Mouse (Mus musculus): ENCODE data around the gene Tmtc2.

Tmtc2 gene

DNA sequence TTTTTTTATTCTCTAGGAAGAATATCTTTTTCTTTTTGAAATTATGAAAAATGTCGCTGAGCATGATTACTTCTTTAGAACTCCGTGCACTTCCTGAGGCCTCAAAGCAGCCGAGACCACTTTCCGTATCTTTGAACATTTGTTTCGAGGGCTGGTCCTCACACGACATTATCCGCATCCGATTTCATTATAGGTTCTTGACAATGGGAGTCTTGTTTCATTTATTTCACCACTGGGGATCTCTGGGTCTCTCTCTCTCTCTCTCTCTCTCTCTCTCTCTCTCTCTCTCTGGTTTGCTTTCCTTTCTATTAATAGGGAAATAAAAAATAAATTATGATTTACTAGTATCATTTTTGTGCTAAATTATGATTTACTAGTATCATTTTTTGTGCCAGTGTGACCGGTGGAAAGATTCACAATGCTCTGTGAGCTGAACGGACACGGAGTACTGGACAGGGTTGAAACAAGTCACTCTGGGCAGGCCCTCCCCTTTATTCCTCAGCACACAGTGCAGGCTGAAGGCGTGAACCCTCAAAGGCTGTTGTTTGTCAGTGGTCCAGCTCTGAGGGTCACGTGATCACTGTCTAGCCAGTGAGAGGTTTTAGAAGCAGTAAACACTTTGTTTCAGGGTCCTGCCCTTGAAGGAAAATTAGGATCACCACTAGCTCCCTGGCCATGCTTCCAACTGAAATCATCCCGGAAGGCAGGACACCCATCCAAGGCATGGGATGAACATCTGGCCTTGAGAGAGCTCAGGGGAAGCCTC lies 84.1 kb downstream of the Tmtc2 start:
- TF ChIP-seq GATA4 (IDR thresholded peaks at IDR 0.05; ENCODE audit: insufficient replicate concordance, low read length) = no peak

DNA sequence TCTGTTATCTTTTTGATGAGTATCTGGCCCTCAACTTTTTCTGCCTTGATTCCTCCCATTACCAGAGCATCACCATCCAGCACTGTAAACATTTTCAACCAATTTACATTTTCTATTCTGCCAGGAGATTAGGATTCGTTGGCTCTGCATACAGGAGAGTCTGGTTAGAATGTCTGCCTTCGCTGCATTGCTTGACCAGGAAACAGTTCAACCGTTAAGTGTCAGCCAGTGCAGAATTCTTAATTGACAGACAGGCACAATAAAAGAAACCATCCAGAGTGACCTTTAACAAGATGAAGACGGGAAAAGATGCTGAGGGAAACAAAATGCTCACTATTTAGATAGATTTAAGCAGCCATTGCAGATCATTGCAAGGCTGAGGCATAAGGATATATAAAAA lies 87.3 kb downstream of the Tmtc2 start:
- TF ChIP-seq GATA4 (IDR thresholded peaks at IDR 0.05; ENCODE audit: insufficient replicate concordance, low read length) = no peak

DNA sequence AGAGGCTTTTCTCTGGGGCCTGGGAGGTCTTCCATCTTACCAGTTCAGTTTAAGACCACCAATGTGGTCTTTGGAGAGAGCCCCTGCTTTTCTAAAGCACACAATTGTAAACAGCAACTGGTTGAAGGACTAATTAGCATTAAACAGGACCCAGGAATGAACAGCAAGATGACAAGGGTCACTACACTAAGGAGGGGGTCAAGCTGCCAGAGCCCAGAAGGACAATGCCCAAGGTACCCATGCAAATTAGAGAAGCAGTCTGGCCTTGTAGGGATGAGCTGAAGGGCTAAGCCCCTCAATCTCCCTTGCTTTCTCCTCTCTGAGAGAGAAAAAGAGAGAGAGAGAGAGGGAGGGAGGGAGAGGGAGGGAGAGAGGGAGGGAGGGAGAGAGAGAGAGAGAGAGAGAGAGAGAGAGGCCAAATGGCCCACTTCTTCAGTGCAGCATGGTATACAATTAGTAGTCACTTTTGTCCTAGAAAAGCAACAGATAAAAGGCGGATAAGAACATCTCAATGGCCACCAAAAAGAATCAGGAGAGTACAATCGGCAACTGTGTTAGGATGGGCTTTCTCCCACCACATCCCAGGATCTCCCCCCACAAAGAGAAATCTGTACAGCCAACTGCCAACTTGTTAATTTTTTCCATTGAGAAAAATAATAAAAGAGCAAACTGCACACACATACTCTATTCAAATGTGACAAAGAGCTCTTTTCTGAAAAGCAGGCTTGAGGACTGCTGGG lies 89.7 kb downstream of the Tmtc2 start:
- no peak for TF ChIP-seq GATA4 (IDR thresholded peaks at IDR 0.05; ENCODE audit: insufficient replicate concordance, low read length)

DNA sequence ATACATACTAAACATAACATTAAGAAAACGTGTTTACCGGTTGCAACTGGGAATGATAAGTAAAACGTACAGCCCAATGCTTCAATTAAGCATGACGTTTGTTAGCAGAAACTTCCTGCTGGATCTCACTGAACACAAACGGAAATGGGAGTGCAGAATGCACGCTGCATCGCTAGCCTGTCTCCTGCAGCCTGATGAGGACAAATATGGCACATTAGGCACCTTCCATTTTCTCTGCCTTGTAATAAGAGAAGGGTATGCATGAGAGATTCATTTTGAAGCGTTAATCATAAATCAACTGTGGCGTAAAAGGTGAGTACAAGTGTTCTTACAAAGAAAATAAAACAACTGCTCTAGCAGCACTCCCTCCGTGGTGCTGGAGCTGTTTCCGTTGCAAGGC lies 94.5 kb downstream of the Tmtc2 start:
- TF ChIP-seq GATA4 (IDR thresholded peaks at IDR 0.05; ENCODE audit: insufficient replicate concordance, low read length) = no peak

DNA sequence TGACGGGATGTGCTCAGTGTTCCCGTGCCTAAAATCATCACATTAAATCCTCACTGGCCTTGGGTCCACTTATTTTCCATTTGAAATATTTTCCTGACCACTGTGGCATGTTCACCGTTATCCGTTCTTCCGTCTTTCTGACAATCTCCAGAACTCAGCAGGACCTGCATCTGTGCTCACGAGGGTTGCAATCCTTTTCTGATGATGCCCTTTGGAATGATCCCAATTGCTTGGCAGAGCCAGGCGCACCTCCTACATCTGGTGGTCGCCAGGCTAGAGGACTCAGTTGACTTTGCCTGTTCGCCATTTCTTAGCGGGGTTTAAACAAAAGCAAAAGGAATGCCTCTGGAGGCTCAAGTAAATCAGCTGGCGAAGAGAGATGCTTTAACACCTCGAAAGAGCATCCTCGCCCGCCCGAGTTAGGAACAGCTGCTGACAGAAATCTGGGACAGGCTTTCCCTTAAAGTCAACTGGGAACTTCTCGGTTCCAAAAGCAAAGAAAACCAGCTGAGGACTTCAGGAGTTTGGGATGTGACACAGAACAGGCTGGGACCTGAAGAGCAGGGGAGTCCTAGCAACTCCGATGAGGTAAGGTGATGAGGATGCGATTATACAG lies 96.5 kb downstream of the Tmtc2 start:
- TF ChIP-seq GATA4 (IDR thresholded peaks at IDR 0.05; ENCODE audit: insufficient replicate concordance, low read length) = no peak

DNA sequence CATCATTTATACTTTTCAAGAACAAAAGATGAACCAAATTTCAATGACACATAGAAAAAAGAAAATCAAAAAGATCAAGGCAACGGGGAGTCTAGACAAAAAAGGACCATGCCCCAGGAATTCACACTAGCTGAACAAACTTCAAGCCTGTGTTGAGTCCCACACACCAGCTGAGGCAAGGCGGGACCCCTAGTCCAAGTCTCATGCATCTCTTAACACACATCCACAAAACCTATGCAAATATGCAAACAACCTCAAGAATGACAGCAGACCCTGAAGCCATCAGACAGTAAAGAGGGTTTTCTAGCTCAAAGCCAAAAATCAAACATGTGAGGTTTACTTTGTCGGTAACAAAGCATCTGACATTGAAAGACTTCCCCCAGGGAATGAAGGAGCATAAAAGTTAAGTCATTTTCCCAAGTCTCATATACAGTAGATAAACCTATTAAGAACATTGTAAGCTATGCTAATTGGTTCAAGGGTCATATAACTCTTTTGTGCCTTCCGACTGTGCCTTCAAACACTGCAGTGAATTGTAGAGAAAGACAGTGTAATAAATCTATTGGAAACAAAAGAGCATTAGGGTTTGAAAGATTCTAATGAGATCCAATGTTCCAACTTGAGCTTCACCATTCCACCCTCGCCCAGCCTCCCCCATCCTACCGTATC lies 100.0 kb downstream of the Tmtc2 start:
- TF ChIP-seq GATA4 (IDR thresholded peaks at IDR 0.05; ENCODE audit: insufficient replicate concordance, low read length) = no peak

DNA sequence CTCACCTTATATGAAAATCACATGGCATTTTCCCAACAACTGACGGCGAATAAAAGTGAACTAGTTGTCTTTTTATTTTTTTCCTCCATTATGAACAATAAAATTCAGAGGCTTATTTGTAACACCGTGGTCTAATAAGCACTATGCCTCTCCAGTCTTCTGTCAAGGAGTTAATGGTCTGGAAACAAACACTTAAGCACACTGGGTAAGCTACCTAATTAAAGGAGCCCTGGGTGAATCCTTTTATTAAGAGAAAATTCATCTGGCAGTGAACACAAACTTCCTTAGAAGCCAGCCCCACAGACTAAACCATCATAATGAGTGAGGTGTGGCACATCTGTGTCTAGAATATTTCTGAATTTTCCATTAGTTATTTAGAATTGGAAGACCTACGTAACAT lies 109.9 kb downstream of the Tmtc2 start:
- TF ChIP-seq GATA4 (IDR thresholded peaks at IDR 0.05; ENCODE audit: insufficient replicate concordance, low read length) = no peak

DNA sequence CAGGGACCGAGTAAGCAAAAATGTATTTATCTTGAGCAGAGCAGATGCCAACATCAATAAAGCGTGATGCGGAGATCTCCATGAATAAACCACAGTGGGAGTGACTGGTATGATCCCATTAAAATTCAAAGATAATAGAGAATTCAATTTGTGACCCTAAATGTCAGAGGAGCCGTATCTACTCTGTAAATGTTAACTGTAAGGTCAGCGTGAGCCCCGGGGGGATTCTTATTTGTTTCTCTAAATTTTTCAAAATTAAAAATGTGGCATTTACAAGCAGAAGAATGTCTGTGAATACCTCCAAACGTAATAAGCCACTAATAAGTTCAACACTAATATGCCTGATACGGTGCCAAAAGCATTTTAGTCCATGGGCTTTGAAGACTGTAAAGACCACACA lies 120.8 kb downstream of the Tmtc2 start:
- TF ChIP-seq GATA4 (IDR thresholded peaks at IDR 0.05; ENCODE audit: insufficient replicate concordance, low read length) = no peak

DNA sequence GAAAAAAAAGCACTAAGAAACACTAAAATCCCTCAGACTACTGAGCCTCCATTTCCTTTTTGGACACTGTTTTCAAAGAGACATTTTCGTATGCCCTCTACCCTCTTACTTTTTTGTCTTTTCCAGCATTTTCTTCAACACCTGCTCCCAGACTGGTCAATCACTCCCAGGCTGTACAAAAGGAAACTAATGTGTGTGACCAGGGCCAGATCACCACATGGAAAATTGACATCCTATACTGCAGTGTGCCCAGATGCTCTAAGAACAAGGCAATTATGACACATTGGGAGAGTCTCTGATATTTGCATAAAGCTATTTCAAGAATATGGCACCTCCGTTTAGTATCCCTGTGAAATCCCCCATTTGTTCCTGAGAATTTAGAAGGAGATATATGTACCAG lies 127.1 kb downstream of the Tmtc2 start:
- TF ChIP-seq GATA4 (IDR thresholded peaks at IDR 0.05; ENCODE audit: insufficient replicate concordance, low read length) = no peak

DNA sequence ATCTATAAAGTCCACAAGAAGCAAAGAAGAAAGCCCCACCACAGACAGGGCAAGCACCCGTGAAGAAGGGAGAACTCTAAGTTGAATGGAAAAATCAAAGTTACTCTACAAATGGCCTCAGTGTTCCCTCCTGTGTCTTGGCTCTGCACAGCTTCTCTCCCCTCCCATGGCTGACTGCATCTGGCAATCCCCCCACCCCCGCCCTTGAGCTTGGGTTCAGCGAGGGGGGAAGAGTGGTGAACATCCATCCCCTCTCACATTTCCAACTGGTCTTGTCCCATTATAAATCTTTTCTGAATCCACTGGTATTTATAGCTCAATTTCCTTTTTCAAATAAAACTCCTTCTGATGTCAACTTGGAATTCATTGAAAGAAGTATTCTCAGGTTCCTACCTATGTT lies 129.9 kb downstream of the Tmtc2 start:
- no peak for TF ChIP-seq GATA4 (IDR thresholded peaks at IDR 0.05; ENCODE audit: insufficient replicate concordance, low read length)

DNA sequence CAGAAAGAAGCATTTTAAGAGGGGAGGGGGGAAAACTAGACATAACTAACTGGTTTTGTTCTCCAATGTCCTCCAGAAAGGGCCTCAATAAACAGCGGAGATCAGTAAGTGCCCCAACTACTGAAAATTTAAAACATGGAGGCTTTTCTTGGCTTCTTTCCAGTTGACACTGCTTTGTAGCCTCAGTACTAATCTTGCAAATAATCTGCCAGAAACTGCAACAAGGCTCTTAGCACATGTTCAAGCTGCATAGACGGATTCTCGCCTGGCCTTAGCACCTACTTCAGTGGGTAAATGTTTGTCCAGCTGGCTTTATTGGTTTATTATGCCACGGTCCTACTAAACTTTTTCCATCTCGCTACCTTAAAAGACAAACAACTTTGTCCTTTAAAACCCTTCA lies 139.4 kb downstream of the Tmtc2 start:
- TF ChIP-seq GATA4 (IDR thresholded peaks at IDR 0.05; ENCODE audit: insufficient replicate concordance, low read length) = no peak

DNA sequence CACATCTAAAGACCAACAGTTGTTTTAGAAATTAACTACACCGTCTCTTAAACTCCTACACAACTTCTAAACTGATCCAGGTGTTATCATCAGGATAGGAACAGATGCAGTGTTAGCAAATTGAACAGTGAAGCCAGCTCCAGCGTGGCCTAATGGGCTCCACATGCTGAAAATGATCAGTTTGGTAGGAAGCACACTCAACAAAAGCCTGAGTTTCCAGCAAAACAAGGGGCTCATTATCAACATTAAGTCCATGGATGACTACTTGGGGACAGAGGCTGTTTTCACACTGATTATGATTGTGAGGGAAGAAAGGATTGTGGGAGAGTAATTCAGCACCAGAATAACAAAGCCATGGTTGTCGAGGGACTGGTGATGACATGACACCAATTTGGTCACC lies 143.4 kb downstream of the Tmtc2 start:
- no peak for TF ChIP-seq GATA4 (IDR thresholded peaks at IDR 0.05; ENCODE audit: insufficient replicate concordance, low read length)

DNA sequence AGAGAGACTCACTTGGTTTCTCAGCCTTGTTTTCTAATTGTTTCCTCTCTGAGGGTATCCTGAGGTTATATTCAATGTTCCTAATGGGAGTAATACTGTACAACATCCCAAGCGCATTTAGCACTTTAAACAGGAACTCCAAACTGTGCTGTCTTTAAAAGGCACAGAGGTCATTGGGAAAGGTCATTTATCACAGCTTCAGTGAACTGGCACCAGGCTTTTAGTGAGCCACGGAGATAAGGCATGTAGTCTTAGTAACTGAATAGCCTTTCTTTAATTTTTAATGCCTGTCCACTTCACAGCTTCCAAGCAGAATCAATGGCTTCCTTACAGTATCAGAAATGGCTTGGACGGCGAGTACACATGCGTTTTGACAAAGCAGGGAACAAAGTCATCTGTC lies 144.0 kb downstream of the Tmtc2 start:
- no peak for TF ChIP-seq GATA4 (IDR thresholded peaks at IDR 0.05; ENCODE audit: insufficient replicate concordance, low read length)

DNA sequence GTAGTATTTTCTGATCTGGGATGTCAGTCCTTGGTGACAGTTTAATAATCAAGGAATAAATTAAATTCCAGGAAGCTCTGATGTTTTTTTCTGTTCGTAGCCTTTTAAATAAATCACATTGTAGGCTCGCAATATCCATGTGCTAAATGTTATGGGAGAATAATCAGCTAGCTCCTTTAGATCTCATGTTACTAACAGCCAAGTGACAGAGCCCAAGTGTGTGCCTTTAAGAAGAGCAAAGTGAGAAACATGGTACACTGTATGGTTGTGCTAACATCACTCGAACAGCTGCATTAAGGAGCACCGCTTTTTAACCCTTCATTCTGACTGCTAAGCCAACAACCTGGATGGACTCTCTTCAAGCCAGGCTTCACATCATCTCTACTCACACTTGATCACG lies 146.2 kb downstream of the Tmtc2 start:
- TF ChIP-seq GATA4 (IDR thresholded peaks at IDR 0.05; ENCODE audit: insufficient replicate concordance, low read length) = no peak

DNA sequence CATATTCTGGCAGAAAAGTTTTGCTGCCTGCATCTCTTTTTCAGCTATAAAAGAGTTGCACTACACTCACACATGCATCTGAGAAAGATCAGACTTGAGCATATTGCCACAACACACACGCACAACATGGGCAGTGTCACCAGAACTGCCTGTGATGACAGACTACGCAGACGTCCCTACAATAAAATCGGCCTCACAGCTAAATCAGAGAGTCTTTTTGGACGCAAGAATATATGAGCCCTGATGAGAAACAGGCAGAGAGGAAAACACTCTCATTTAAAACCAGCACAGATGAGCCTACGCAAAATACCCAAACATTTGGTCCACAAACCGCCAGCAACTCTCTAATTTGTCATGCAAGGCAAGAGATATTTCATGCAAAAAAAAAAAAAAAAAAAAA lies 146.6 kb downstream of the Tmtc2 start:
- TF ChIP-seq GATA4 (IDR thresholded peaks at IDR 0.05; ENCODE audit: insufficient replicate concordance, low read length) = no peak

DNA sequence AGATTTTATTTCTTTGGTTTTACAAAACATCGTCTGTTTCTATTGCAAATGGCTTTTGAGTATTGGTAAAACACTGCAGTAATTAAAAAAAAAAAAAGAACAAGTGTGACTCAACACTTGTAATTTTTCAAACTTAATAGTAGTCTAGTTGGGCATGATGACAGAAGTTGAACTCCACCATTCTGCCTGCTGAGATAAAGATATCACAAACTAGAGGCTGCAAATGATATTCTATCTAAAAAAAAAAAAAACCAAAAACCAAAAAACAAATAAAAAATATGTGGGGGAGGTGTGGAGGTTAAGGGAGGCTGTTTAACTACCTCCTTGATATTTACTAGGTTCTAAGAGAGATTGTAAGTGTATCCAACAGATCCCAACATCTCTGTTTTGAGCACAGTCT lies 149.2 kb downstream of the Tmtc2 start:
- no peak for TF ChIP-seq GATA4 (IDR thresholded peaks at IDR 0.05; ENCODE audit: insufficient replicate concordance, low read length)
